Mouse (Mus musculus) megakaryocyte, embryonic 14.5 days (primary cell): ENCODE data around the gene Btbd3.

Experiments
- FLI1 ChIP-seq: IDR thresholded peaks from 2 replicates; pipeline ENCODE4 v1.6.1; 2012; ENCODE audit warnings: low read length, inconsistent platforms, mixed read lengths
- GATA1 ChIP-seq: IDR thresholded peaks from 3 replicates; pipeline ENCODE4 v1.6.1; 2012; ENCODE audit warnings: mixed read lengths, low read length, inconsistent platforms, borderline replicate concordance

DNA sequence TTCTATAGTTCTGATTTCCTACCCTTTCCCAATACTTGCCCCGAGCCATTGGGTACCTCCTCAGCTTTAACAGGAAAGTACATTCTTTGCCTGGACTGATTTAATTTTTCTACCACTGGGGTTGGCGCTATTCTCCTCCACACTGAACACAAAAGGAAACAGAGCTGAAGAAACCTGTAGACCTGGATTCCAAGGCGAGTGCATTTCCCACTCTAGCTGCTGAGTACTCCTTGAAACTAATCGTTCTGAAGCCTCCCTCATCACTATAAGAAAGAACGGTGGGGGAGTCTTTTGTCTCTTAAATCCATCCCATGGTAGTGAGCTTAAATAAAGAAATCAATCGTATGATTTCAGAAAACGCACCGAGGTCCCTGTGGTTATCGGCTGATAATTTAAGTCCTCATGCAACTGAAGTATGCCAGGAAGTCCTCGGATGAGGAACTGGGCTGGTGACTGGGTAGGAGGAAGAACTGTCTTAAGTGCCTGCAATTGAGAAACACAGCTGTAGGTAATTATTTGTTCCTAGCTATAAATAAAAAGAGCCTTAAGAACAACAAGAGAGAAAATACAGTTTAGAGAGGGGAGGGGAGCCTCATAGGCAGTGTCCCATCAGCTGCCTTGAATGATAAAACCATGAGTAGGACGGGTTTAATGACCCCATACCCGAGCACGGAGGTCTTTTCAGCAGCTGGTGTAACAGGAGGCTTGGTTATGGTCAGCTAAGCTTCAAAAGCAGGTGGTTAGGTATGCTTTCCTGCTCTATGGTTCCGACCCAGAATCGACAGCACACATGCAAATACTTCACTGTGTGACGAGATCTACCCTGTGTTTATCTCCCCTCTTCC lies 66.1 kb downstream of the Btbd3 start:
- TF ChIP-seq FLI1 (no peak), GATA1 (no peak)
